Mouse (Mus musculus) limb, embryonic 11.5 days (tissue): ENCODE measurements around the gene Gm884. TPM values are rescaled to one million over a fixed set of nuclear protein-coding genes. Genes with fewer than 3 reads are reported as not detected.

ENCODE experiments used
- ATAC-seq: fragments of 200-750 bp; cut with Nextera tagmentation; 2 replicates; pipeline ENCODE4 v1.8.0; 2017; ENCODE audit warnings: low read depth; ENCODE audit not compliant: insufficient number of reproducible peaks, low FRiP score, low TSS enrichment
- DNase-seq: peaks from one replicate; pipeline ENCODE4 v3.0.0-alpha.2; 2015; ENCODE audit warnings: low spot score
- H3K27ac ChIP-seq: fragments of 300-500 bp; sonication (generic); replicated peaks from 2 replicates; pipeline ENCODE4 v1.5.1; 2014; ENCODE audit warnings: low read depth, mild to moderate bottlenecking, low read length
- H3K27me3 ChIP-seq: fragments of 300-500 bp; sonication (generic); 2 replicates; pipeline ENCODE4 v1.6.1; 2014; ENCODE audit warnings: mild to moderate bottlenecking, low read length, mixed read lengths; ENCODE audit not compliant: control insufficient read depth, insufficient read depth
- H3K36me3 ChIP-seq: fragments of 300-500 bp; sonication (generic); 2 replicates; pipeline ENCODE4 v1.6.1; 2014; ENCODE audit warnings: mild to moderate bottlenecking, low read length, moderate library complexity, mixed read lengths; ENCODE audit not compliant: control insufficient read depth, insufficient read depth
- H3K4me1 ChIP-seq: fragments of 300-500 bp; sonication (generic); 2 replicates; pipeline ENCODE4 v1.6.1; 2014; ENCODE audit warnings: low read length, mixed read lengths; ENCODE audit not compliant: control insufficient read depth, insufficient read depth
- H3K4me2 ChIP-seq: fragments of 300-500 bp; sonication (generic); 2 replicates; pipeline ENCODE4 v1.6.1; 2014; ENCODE audit warnings: low read depth, mild to moderate bottlenecking, moderate library complexity; ENCODE audit not compliant: severe bottlenecking
- H3K4me3 ChIP-seq: fragments of 300-500 bp; sonication (generic); 2 replicates; pipeline ENCODE4 v1.5.1; 2014; ENCODE audit warnings: low read depth, low read length
- H3K9ac ChIP-seq: fragments of 300-500 bp; sonication (generic); 2 replicates; pipeline ENCODE4 v1.6.1; 2014; ENCODE audit warnings: mild to moderate bottlenecking, low read length
- H3K9me3 ChIP-seq: fragments of 300-500 bp; sonication (generic); 2 replicates; pipeline ENCODE4 v1.6.1; 2016; ENCODE audit warnings: low read length; ENCODE audit not compliant: control insufficient read depth
- WGBS: fragments of 180-500 bp; shearing (Covaris S2); extraction: QIAGEN DNeasy Blood & Tissue Kit; methylation state at CpG from one replicate; pipeline ENCODE4 v1.1.7; 2014; 5-methylcytosine and 5-hydroxymethylcytosine counted together
- polyA plus RNA-seq: library from polyadenylated mRNA; unstranded; fragments of >200 nt; fragmentation: Nextera tagmentation; extraction: Ambion mirVana; gene quantifications from 2 replicates; pipeline ENCODE4 v1.2.1, GENCODE M21; 2014

The Gm884 gene
- not detected in 2 replicates for polyA plus RNA-seq

GRCm38 (mm10) chr11:103621040-103621439, at the start of gene Gm884:
Gm884 (minus strand) TSS chr11:103621140.
- no peak within 1 kb of the TSS for H3K4me2 ChIP-seq
- 85% methylated on average over 9 of the region's 9 CpGs for WGBS
- no peak for ATAC-seq

GRCm38 (mm10) chr11:103666907-103667426, 46.0 kb upstream of the Gm884 start:
- DNase-seq (no peak), ATAC-seq (no peak)
- Histone ChIP-seq H3K4me2 (no peak overlapping the region), H3K4me3 (no peak overlapping the region), H3K9me3 (no peaks in the 10 kb centered on the region), H3K9ac (no peak overlapping the region), H3K27ac (no peak overlapping the region), H3K36me3 (no peaks in the 10 kb centered on the region), H3K27me3 (no peaks in the 10 kb centered on the region), H3K4me1 (peaks cover 2% of the 10 kb centered on the region; the same call in 1 of the 2 replicates)
- WGBS = 51% methylated on average over 13 of the region's 13 CpGs

More at GRCm38 (mm10) chr11:103621040-103621439, at the start of gene Gm884:
- no peaks in the 10 kb centered on the region for H3K36me3 ChIP-seq
- no peak within 1 kb of the TSS for H3K9ac ChIP-seq
- H3K9me3 ChIP-seq = no peaks in the 10 kb centered on the region
- DNase-seq = no peak
- H3K4me3 ChIP-seq = no peak within 1 kb of the TSS
- no peaks in the 10 kb centered on the region for H3K4me1 ChIP-seq
- no peak within 1 kb of the TSS for H3K27ac ChIP-seq
- no peaks in the 10 kb centered on the region for H3K27me3 ChIP-seq

GRCm38 (mm10) chr11:103666181-103666906, 45.4 kb upstream of the Gm884 start:
- peaks cover 2% of the 10 kb centered on the region; the same call in 1 of the 2 replicates for H3K4me1 ChIP-seq
- ATAC-seq (no peak), DNase-seq (no peak)
- WGBS = 39% methylated on average over 10 of the region's 10 CpGs
- H3K27me3 ChIP-seq = no peaks in the 10 kb centered on the region
- no peak overlapping the region for H3K4me2 ChIP-seq
- H3K9ac ChIP-seq = no peak overlapping the region
- no peak overlapping the region for H3K4me3 ChIP-seq
- no peak overlapping the region for H3K27ac ChIP-seq
- no peaks in the 10 kb centered on the region for H3K36me3 ChIP-seq
- no peaks in the 10 kb centered on the region for H3K9me3 ChIP-seq

- DNase-seq (no peak), ATAC-seq (no peak)
- Histone ChIP-seq H3K27ac (no peak overlapping the region), H3K4me3 (no peak overlapping the region), H3K9me3 (no peaks in the 10 kb centered on the region), H3K27me3 (no peaks in the 10 kb centered on the region), H3K4me1 (peaks cover 2% of the 10 kb centered on the region; the same call in 1 of the 2 replicates), H3K36me3 (no peaks in the 10 kb centered on the region), H3K9ac (no peak overlapping the region), H3K4me2 (no peak overlapping the region)
- 80% methylated on average over 1 of the region's 1 CpGs for WGBS
Measured at GRCm38 (mm10) chr11:103665695-103666094, 44.8 kb upstream of the Gm884 start.

- no peak overlapping the region for H3K4me3 ChIP-seq
- ATAC-seq = no peak
- no peak overlapping the region for H3K27ac ChIP-seq
- H3K9me3 ChIP-seq = no peaks in the 10 kb centered on the region
- WGBS = 87% methylated on average over 8 of the region's 8 CpGs
- no peak for DNase-seq
- no peaks in the 10 kb centered on the region for H3K36me3 ChIP-seq
- peaks cover 2% of the 10 kb centered on the region; the same call in 1 of the 2 replicates for H3K4me1 ChIP-seq
- H3K4me2 ChIP-seq = no peak overlapping the region
- H3K27me3 ChIP-seq = no peaks in the 10 kb centered on the region
- no peak overlapping the region for H3K9ac ChIP-seq
Measured at GRCm38 (mm10) chr11:103663119-103663518, 42.2 kb upstream of the Gm884 start.

- Histone ChIP-seq H3K4me3 (no peak overlapping the region), H3K27me3 (no peaks in the 10 kb centered on the region), H3K36me3 (no peaks in the 10 kb centered on the region), H3K4me1 (peaks cover 2% of the 10 kb centered on the region; the same call in 1 of the 2 replicates), H3K27ac (no peak overlapping the region), H3K4me2 (no peak overlapping the region), H3K9ac (no peak overlapping the region), H3K9me3 (no peaks in the 10 kb centered on the region)
- 76% methylated on average over 5 of the region's 5 CpGs for WGBS
- ATAC-seq (no peak), DNase-seq (no peak)
Measured at GRCm38 (mm10) chr11:103662546-103662945, 41.6 kb upstream of the Gm884 start.

- Histone ChIP-seq H3K27me3 (no peaks in the 10 kb centered on the region), H3K4me2 (no peak overlapping the region), H3K4me1 (peaks cover under 1% of the 10 kb centered on the region; the same call in 1 of the 2 replicates), H3K27ac (no peak overlapping the region), H3K4me3 (no peak overlapping the region), H3K9me3 (no peaks in the 10 kb centered on the region), H3K36me3 (no peaks in the 10 kb centered on the region), H3K9ac (no peak overlapping the region)
- DNase-seq = no peak
- 66% methylated on average over 4 of the region's 4 CpGs for WGBS
- ATAC-seq = no peak
Measured at GRCm38 (mm10) chr11:103661863-103662262, 40.9 kb upstream of the Gm884 start.

- no peak overlapping the region for H3K9ac ChIP-seq
- DNase-seq (no peak), ATAC-seq (no peak)
- no peak overlapping the region for H3K4me2 ChIP-seq
- peaks cover 6% of the 10 kb centered on the region for H3K27me3 ChIP-seq
- no peaks in the 10 kb centered on the region for H3K4me1 ChIP-seq
- no peak overlapping the region for H3K4me3 ChIP-seq
- no peak overlapping the region for H3K27ac ChIP-seq
- 83% methylated on average over 7 of the region's 7 CpGs for WGBS
- H3K9me3 ChIP-seq = no peaks in the 10 kb centered on the region
- H3K36me3 ChIP-seq = no peaks in the 10 kb centered on the region
Measured at GRCm38 (mm10) chr11:103658189-103658588, 37.2 kb upstream of the Gm884 start.
